Mouse (Mus musculus) erythroid progenitor cell, adult 5-6 weeks (primary cell): ENCODE results near the gene Acvr2a. TPM values are rescaled to one million over a fixed set of nuclear protein-coding genes. Genes with fewer than 3 reads are reported as not detected.

ENCODE experiments used
- ATAC-seq: replicated peaks from 2 replicates; pipeline ENCODE4 v1.8.0; 2016; ENCODE audit warnings: moderate number of reproducible peaks, mild to moderate bottlenecking, moderate TSS enrichment, inconsistent platforms; ENCODE audit not compliant: poor library complexity, low FRiP score, severe bottlenecking
- total RNA-seq, 2 experiments: library from RNA; stranded (forward) in 1 of 2; stranded (reverse) in 1 of 2; fragments of 150-400 nt in 1 of 2; fragments of 186-747, 209-891 nt in 1 of 2; gene quantifications; 2 replicates each; pipeline versions ENCODE4 v1.2.3 to v1.2.4; 2015 to 2017; ENCODE audit warnings: low replicate concordance in 2 of 2

Acvr2a gene
- 1.8 TPM in 1 of 2 replicates, not detected in the other for total RNA-seq (2015; ENCODE audit: low replicate concordance)
- total RNA-seq (2017; ENCODE audit: low replicate concordance), result 0.39 TPM in 1 of 2 replicates, not detected in the other

DNA sequence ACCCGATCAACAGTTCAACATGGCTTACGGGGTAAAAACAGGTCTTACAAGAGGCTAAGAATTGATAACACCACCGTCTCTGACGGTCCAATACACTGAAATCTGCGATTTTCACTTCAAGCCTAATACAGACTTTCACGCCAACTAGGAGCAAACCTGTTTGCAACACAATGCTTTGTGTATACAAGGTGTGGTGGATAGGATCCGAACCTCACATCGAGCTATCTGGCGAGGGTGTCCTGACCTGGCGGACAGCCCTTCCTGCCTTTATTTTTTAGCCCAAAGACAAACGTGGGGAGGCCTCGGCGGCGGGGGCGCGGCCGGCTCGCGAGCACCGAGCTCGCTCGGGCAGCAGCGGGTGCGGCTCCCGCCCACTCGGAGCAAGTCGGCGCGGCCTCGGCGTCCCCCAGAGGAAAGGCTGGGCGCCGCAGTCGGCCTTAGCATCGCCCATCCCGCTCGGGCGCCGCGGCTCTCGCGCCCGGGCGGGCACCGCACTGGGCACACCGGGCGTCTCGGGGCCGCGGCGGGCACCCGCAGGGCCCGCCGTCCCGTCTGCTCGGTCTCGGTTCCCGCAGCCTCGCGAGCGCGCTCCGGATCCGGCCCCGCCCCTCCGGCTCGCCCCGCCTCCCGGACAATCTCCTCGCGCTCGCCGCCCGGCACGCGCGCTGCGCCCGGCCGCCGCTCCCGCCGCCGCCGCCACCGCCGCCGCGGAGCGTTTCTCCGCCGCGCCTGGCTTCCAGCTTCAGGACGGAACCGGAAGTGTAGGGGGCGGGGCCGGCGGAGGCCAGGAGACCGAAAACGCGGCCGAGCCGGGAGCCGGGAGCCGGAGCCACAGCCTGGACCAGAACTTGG, at the start of gene Acvr2a:
TSS of gene Acvr2a (plus strand) at position 739 of the 852 bp plus-strand sequence.
- ATAC-seq, result peak; percentile 82

DNA sequence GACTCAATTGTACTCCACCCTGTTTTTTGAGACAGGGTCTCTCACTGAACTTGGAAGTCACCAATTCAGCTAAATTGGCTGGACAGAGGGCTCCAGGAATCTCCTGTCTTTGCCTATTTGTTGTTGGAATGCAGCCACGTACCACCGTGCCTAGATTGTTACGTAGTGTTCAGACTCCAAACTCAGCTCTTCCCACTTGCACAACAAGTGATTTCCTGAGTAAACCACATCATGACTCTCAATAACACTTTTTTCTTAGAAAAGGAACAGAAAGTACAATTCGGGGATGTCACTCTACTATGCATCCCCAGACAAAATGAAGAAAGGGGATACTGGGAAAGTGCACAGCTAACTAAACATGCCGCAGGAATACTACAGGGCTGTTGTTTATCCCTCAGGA, 47.4 kb upstream of the Acvr2a start:
- no peak for ATAC-seq

DNA sequence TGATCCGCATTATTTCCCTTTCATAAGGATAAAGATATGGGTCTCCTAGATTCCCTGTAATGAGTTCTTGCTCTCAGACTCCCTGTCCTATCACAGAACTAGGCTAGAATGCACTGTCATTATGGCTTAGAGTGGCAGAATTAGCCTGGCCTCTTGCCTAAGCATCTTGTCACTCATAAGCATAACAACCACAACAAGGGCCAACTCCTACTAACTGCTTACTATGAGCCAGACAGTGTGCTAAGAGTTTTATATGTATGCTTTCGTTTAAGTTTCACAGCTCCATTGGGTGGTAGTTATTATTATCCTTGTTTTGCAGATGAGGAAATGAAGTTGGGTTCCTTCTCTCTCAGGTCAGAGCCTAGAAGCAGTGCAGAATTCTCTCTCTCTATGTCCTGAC, 46.1 kb upstream of the Acvr2a start:
- no peak for ATAC-seq

DNA sequence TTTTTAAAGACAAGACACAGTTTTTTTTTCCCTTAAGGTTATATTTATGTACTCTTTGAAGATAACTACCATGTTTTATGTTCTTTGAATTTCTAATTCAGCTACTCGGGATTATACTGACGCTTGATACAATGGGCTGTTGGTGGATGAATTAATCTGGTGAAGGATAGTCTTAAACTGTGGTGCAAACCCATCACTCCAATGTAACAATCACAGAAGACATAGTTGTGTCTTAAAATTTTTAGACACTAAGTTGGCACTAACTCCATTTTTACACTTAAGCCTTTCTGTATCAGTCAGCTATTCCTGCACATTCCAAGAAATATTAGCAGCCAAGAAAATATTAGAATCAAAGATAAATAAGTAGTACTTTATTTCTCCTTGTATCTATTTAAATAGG, 45.7 kb upstream of the Acvr2a start:
- no peak for ATAC-seq

DNA sequence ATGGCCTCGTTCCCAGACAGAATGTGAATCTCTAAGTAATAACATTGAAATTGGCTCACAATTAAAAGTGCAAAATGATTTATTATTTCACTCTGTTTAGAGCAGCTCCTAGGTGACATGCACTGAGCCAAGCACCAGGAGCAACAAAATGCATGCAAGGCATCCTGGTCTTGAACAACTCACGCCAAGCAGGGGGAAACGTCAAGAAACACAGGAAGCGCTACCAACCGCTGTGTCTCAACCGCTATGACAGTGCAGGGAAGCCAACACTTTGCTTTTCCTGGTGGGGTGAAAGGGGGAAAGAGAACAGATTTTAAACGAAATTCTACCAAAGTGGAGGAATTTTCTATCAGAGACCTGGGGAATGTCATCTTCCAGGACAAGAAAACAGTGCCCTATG, 43.8 kb upstream of the Acvr2a start:
- no peak for ATAC-seq

DNA sequence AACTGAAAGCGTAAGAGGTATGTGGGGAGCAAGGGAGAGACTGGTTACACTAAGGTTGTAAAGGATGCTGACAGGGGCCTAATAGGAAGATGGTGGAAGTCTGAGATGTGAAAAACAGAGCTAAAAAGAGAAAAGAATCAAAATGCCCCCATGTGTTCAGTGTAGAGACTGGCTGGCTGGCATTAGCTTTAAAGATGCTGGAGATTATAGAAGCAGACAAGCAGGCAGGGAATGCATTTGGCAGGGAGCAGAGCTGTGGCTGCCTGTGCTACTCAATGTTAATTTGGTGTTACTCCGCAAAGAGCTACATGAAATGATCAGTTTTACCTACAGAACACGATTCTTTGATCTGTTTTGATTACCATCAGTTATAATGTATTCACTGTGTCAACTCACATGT, 43.3 kb upstream of the Acvr2a start:
- no peak for ATAC-seq

DNA sequence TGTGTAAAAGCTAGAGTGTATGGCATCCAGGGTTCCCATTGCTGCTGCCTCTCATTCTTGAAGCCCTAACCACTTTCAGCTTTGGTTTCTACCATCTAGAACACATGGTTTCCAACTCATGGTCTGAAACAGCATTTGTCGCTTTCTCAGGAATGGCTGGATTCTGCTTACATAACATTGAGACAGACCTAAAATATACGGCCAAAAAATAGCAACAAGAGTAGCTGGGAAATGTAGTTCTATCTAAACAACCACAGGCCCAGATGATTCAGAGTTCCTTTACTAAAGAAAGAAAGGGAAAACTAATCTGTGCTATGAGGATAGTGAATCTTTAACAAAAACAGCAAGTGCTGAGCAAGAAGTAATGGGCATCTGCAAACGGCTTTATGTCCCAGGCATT, 38.6 kb upstream of the Acvr2a start:
- ATAC-seq, result no peak

DNA sequence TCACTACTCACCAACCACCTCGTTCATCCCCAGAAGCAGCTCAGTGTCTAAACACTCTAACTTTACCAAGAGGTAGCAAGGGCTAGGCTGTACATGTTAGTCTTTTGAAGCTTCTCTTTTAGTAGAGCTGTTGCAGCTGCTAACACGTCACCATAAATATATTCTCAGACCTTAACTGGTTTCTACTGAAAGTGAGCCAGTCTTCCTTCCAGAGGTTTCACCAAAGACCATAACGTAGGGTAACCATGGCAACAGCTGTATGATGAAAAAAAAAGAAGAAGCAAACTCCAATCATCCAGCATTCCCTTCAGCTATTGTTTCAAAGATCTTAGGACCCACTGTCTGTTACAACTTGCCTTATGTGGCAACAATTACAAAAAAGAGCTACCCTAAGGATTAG, 25.0 kb upstream of the Acvr2a start:
- no peak for ATAC-seq

DNA sequence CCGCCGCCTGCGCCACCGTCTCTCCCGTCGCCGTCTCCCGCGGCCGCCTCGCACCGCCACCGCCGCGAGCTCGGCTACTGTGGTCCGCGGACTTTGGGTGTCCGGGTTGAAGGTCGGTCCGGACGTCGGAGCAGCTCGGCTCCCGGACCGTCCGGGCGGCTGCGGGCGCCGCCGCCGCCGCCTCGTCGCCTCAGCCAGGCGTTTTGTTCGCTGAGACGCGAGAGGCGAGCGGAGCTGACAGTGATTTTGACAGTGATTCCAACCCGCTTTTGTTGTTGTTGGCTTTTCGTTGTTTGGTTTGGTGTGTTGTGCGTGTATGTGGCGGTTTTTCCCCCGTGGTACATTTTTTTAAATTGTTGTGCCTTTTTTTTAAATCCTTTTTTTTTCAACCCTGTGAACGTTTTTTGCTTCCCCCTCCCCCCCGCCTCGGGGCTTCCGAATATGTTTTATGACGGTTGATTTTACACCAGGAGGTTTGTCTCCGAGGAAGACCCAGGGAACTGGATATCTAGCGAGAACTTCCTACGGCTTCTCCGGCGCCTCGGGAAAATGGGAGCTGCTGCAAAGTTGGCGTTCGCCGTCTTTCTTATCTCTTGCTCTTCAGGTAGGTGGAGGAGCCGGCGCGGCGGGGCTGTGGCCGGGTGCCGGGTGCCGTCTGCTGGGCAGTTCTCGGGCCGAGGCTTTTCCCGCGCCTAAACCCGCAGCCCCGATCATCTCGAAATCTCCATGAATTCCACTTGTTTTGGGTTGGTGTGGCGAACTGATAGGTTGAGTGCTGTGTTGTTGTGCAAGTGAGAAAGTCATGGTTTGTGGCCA, 522 bp downstream of the Acvr2a start:
- ATAC-seq, result no peak

DNA sequence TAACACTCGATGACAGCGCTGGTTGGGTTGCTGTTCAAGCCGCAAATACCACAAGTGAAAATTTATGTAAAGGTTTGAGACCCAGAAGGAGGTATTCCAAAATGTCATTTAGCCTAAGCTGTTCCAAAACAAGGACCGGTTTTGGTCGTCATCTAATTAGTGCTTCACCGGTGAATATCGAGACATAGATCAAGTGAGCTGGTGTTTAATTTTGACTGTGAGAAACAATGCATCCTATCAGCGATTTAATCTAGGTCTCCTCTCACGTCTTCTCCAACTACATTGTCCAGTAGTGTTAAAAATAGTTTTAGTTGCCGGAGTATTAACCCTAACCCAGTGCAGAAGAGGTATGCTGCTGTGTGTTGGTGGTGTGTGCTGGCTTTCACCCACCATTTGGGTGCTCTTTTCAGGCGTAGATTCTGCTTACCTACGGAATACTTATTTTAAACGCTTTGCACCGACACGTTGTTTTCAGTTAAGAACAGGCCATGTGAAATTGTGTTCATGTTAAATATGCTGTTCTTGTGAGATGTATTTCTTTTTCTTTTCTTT, 1.2 kb downstream of the Acvr2a start:
- no peak for ATAC-seq

DNA sequence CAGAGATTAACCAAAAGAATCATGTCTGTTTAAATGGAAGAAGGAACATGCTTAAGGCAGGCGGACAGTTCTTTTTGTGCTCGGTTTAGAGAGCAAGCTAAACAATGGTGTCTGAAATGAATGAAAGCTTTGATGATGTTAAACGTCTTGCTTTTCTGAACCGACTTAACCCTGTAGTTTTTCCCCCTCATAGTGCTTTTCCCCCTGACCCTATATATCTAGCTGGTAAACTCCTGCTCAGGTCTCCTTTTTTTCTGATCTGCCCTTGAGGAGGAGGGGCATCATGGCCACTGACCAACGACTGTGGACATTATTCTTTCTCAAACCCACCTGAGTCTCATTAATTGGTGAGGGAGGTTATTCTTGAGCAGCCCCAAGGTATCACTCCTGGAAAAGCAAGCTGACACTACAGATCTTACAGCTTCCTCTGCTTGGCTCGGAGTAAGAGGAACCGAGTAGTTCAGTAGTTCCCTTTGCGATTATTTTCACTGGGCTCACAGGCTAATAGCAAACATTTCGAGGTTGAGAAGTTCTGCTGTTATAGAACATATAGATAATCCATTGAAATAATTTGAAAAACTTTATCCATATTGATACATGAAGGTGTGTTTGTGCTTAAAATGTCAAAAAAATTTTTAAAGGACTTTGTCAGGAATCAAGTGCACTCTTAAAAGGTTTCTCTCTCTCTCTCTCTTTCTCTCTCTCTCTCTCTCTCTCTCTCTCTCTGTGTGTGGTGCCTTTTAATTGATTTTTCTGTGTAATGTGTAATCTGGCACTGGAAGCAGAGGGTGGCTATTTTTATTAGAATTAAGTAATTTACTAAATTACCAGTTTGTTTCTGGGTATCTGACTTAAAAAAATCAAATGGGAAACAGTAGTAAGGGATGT, 2.5 kb downstream of the Acvr2a start:
- no peak for ATAC-seq

DNA sequence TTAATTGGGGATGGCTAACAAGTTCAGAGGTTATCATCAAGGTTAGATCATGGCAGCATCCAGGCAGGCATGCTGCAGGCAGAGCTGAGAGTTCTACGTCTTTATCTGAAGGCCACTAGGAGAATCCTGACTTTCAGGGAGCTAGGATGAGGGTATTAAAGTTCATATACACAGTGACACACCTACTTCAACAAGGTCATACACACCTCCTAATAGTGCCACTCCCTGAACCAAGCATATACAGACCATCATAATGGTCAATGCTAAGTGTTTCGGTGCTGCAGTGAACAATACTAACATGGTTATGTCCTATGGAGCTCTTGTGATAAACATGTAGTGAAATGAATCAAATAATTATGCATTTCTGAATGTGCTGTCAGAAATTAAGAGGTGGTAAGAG, 12.0 kb downstream of the Acvr2a start:
- ATAC-seq, result no peak

DNA sequence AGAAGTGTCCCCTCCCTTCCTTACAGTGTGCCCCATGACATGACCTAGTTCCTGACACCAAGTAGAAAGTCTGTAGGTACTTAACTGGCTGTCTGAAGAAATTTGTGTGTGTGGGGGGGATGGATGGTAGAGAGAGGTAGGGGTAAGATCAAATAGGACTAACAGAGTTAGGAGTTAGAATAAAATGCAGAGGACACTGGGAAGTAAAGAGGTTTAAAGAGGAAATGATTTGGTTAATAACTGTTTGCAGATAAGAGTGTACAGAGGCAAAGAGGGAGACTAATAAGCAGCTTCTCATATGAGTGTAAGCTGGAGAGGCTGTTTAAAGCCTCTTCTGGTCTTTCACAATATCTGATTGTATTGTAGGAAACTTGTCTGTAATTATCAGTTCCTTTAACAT, 12.5 kb downstream of the Acvr2a start:
- no peak for ATAC-seq

DNA sequence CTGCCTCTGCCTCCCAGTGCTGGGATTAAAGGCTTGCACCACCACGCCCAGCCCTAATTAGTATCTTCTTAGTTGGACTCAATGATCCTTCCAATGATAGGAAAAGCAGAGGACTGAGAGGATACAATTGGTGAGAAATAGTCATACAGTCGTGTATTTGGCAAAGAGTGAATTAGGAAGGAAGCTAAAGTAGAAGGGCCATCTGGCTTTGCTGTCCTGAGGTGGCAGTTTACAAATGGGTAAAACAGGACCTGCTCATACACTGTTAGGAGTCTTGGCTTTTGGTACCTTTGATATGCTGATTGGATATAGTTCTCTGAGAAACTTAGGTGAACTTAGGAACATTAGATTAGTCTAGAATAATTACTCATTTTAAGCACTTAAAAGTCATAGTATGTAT, 16.6 kb downstream of the Acvr2a start:
- ATAC-seq, result no peak

DNA sequence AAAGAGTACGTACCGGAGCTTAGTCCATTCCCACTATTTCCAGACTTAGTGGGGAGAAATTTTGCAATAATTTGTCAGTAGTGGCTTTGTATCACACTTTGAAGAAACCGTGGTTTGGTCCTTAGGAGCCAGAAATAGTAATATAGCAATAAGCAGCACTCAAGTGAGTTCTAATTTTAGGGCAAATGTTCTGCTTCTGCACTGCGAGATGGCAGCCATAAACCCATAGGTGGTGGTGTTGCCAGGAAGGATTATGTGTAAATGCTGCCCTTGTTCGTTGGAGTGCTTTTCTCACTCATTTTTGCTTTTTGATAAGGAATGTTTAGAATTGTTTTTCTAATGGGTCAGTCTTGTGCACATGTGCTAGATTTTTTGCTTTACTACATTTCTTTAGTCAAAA, 18.4 kb downstream of the Acvr2a start:
- ATAC-seq, result no peak

DNA sequence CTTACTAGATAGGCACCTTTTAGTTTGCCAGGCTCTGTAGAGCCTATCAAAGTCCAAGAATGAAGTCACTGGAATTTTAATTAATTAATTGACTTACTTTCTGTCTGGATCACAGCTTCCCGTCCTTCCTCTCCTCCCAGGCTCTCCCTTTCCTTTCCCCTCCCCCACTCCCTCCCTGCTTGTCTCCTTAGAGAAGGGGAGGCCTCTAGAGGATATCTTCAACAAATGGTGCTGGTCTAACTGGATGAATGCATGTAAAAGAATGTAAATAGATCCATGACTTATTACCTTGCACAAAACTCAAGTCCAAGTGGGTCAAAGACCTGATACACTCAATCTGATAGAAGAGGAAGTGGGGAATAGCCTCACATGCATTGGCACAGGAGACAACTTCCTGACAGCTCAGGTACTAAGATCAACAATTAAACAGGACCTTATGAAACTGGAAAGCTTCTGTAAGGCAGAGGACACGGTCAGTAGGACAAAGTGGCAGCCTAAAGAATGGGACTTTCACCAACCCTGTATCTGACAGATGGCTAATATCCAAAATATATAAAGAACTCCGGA, 20.1 kb downstream of the Acvr2a start:
- no peak for ATAC-seq

DNA sequence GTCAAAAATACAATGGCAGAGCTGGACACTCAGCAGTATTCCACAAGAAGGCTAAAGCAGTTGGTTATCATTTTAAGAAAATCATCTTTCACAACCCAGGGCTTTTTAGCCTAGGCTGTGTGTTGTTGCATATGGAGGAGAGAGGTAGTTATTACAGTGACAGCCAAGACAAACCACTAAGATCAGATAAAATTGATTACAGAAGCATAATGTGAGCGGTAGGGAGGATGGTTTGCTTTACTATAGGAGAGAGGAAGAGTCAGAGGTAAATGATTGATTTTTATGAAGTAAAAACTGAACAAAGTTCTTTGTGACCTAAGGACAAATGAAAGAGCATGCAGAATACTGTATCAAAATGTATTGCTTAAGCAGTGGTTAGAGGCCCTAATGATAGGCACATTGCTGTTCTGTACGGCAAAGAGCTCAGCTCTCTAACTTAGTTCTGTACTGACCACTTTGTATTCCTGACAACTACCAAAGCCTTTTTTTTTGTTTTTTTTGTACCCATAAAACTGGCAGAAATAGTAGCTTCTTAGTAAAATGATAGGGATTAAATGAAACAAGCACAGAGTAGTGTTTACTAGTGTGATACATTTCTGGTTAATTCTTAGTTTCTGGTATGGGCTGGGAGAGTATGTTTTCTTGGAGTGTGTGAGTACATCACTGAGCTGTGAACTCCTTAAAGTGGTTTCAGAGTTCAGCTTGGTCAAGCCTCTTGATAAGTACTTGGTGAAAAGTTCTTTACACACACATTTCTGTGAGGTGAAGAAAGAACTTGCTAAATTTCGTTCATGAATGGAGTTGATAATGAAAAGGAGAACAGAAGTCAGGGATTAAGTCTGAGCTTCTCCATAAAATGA, 27.9 kb downstream of the Acvr2a start:
- no peak for ATAC-seq

DNA sequence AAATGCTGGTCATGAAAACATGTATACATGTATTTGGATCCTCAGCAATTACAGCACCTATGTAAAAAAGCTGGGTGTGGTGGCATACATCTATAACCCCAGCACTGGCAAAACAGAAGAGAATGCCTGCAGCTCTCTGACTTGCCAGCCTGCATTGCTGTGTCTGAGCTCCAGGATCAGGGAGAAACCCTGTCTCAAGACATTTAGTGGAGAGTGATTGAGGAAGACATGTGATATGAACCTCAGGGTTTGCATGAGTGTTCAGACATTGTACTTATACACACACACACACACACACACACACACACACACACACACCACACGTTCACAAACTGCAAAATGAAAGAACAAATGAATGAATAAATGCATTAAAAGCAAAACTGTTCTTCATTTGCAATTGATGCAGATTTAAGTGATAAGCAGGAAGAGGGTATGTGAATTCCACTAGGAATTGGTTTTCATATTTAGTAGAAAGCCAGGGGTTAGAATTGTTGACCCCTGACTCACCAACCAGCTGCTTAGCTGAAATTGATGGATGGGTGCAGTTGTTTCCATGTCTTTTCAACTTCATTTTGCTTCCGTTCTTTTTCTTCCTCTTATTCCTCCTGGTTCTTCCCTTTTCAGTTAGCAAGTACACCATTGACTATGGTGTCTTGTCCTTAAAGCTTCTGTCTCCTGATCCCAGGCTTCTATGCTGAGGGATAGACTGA, 32.9 kb downstream of the Acvr2a start:
- ATAC-seq, result no peak
